Mouse (Mus musculus) 3134 (cell line): ENCODE measurements around the gene Kcnk13.

Source experiments
- DNase-seq: peaks from one replicate; pipeline ENCODE4 v3.0.0-alpha.2; 2011; ENCODE audit warnings: low spot score; ENCODE audit not compliant: insufficient read length; ENCODE audit errors: extremely low read depth

Gene Kcnk13

DNA sequence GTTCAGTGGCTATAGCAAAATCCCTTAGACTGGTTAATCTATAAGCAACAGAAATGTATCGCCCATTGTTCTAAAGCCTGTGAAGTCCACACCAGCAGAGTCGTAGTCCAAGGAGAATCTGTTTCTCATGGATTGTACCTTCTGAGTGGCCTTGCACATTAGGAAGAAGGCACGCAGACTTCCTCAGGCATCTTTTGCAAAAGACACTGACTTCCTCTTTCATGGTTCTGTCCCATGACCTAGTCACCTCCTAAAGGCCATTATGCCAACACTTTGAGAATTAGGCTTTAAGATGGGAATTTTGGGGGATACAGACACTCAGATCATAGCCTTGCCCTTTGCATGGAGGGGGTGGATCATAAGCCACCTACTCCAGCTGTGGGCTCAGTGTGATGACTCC lies 48.5 kb downstream of the Kcnk13 start:
- DNase-seq = no peak

DNA sequence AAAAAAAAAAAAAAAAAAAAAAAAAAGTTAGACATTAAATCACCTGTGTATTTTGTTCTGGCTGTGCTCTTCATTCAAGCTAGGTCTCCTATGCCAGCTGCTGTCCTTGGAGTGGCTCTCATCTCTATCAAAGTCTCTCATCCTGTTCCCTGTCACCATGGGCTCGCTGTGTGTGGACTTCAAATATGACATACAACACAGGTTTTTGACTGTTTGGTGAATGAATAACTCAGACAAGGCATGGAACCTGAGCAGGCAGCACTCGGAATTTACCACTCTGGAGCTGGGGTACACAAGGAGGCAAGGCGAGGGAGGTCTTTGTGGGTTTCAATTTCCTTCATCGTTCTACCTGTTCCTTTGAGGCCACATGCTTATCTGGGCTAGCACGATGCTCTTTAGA lies 50.8 kb downstream of the Kcnk13 start:
- no peak for DNase-seq

DNA sequence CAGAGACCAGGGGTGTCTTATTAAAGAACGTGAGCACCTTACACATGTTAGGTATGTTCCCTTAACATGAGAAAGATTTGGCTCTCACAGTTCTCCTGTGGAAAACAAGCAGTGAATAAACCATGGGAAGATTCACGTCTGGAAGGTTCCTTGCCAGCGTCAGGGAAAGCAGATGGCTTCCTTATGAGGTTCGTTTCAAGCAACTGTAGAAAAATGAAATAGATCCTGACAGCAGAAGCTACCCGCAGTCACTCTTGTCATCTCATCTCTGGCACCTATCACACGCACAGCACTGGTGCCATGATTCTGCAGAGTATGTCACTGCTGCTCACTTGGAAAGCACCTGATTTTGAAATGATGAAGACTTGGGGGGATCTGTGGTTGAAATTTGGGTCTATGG lies 53.4 kb downstream of the Kcnk13 start:
- DNase-seq = no peak

DNA sequence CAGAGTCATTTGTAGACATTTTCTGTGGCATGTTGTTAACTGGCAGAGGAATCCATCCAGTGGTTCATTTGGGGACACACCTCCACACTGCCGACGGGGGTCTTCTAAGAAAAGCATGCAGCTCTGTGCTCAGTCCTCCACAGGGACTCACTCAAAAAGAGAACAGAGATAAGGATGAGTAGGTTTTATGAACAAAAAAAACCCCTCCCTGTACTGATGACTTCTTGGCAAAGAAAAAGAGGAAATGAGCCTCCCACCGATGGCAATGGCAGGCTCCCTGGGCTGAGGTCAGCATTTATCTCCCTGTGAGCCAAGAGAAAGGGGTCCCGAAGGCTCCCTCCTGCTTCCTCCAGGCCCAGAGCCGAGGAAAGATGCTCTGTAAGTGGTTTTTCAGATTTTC lies 58.2 kb downstream of the Kcnk13 start:
- DNase-seq = no peak

DNA sequence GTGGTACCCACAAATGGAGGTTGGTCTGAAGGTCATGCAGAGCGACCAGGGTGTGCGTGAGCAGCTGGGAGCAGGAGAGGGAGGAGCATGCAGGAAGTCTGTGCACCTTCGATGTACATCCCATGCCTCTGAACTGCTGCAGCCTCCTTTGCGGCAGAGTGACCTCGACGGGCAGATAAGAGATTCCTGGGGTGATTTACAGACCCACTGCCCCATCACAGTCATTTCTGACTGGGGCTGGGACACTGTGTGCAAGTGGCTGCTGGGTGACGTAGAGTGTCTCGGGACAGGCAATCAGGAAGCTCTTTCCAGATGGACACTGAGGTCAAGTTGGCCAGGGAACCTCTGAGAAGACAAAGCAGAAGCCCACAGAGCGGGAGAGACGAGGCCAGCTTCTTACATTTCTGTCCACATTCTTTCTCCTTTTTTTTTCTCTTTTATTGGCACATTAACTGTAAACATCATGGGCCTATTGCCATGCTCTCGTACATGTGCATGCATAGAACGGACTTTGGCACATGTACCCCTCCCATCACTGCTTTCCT lies 59.6 kb downstream of the Kcnk13 start:
- DNase-seq = no peak

DNA sequence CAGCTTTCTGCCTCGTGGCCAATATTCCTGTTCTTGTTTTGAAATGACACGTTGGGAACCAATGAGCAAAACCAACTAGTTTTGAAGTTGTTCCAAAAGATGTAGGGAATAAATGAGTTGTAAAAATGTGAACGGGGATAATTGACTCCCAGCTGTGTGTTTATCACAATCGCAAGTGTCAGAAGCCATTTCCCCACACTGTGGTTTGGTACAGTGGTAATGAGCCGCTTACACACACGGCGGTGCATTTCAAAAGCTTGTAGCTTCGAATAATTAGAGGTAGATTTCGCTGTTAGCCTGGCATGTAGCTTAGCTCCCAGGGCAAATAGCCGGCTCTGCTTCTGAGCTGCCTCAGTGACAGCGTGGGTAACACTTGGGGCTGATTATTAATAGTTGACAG lies 61.4 kb downstream of the Kcnk13 start:
- no peak for DNase-seq

DNA sequence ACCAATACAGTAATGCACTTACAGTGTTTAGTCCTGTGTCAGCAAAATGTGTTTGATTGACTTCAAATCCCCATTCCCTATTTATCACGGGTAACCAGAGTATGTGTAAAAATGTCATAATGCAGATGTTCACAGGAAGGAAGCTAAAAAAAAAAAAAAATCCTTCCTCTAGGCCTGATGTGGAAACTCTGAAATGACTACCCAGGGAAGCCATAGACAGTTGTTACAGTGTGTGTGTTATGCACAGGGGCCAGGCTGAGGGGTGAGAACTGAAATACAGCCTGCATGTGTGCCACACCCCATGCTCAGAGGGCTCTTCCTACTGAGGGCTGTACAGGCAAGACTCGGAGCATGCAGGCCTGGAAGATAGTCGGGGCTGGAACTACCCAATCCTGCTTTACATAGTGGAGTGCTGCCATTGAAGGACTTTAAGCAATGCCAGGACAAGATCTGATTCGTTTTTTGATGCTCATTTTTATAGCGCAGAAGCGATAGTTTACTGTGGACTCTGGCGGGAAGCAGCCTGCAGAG lies 62.5 kb downstream of the Kcnk13 start:
- DNase-seq = no peak

DNA sequence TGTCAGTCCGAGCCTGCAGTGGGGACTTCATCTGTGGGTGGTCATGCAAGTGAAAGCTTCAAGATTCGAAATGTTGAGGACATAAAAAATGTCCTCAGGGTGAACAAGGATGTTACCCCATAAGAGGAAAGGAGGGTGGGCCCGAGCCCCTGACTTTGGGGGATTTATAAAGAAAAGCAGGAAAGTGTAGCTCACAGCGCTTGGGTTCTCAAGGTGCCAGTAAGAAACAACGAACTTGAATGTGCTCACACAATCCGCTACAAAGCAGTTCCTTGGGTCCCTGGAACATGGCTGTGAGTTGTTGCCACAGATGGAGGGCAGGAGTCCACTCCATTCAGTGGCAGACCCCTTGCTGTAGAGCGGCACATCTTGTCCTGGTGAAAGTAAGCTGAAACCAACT lies 63.0 kb downstream of the Kcnk13 start:
- no peak for DNase-seq

DNA sequence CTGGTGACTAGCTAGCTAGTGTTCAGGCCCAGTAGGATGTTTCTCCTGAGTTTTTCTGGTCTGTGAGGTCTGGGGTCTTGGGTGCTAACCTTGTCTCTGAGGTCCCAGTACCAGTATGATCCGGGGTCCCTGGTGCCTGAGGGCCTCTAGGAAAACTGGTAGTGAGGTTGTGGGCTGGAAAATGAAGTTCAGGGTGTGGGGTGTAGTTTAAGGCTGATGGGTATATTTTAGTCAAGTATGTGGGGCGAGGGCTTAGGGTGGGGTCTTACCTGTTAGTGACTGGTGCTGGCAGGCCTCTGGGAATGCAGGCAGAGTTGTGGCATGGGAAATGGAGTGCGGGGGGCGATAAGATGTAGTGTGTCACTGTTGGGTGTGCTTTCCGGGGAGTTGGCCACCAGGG lies 67.4 kb downstream of the Kcnk13 start:
- no peak for DNase-seq

DNA sequence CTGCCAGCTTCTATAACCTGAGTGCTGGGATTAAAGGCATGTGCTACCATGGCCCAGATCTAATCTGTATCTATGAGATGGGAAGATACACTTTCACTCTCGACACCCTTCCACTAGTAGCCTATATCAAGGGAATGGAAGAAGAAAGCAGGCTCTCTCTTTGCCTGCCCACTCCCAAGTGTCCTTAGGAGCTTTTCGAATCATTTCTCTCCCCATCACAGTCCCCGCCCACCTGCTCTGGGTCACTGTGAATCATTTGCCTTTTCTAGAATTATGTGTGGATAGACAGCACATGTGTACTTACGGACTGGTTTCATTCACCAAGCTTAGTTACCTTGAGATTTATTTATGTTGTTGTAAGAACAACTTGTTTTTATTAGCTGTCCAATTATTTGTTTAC lies 68.2 kb downstream of the Kcnk13 start:
- no peak for DNase-seq

DNA sequence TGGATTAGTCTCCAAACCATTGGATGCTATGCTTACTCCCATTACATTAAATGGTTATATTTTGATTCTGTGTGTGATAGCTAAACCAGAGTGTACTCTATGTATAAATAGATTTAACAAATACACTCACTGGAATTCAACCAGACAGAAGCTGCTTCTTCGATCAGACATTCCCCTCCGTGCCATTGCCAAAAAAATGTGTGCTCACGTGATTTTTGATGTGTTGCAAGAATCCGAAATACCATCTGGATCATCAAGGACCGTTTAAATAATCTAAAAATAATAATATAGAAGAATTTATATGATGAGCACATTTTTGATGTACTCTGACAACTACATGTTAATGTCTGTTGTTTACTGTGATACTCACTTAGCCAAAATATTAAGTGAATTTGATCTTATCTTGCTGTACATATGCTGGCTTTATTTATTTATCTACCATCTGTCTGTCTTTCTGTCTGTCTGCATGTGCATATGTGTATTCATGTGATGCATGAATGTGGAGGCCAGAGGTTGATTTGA lies 74.5 kb downstream of the Kcnk13 start:
- no peak for DNase-seq

DNA sequence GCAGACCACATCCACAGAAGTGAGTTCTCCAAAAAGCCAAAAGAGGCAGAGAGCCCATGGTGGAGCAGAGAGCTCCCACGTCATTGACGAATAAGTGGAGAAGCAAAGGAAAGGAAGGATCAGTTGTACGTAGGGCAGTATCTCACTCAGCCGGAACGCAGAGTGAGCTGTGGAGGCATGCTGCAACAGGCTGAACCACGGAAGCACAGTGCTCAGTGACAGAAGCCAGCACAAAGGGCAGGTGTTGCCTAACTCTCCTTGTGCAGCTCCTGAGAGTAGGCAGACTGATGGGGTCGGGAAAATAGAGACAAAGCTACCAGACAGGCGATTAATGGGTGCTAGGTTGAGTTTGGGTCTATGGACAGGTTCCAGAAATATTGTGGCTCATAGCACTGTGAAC lies 77.8 kb downstream of the Kcnk13 start:
- no peak for DNase-seq

DNA sequence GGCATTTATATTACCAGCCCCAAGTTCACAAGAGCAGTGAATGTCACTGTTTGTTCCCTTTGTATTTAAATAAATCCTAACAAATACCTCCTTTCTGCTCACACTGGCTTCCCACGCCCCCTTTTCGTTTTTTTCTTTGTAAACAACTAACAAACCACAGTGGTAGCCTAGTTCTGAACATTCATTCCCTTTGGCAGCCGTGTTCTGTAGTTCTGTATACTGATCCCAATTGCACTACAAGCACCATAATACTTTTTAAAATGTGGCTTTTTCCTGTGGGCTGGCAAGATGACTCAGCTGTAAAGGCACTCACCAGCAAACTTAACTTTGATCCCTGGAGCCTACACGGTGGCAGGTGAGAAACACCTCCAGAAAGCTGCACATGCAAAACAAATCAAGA lies 80.4 kb downstream of the Kcnk13 start:
- no peak for DNase-seq

DNA sequence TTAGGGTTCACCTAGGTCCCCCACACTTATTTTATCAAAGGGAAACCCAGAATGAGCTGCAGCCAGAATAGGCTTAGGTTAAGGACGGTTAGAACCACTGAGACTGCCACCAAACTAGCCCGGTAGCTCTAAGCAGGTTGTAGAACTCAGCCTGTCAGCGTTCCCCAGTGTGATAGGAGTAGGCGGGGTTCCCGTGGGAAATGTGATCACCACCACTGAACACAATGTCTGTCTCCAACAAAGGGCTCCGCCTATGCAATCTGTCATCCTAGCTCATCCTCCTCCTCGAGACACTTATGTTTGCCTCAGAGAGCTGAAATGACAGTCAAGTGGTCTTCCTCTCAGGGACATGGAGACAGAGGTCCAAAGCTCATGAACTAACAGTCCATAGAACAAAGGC lies 86.3 kb downstream of the Kcnk13 start:
- no peak for DNase-seq

DNA sequence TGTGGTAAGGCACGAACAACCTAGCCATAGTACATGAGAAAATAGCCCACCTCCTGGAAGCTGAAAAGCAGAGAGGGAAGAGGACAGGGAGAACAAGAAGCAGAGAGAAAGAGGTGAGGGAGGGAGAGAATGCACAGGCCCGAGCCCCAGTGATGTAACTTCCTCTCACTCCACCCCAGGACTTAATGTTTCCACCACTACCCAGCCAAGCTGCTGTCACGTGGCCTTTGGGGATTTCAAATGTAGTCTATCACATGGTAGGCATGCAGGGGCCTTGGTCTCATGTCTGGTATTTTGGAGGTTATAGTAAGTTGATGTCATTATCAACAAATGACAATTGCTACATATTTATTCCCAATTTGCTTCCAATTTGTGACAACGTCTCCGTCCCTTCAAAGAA lies 89.3 kb downstream of the Kcnk13 start:
- no peak for DNase-seq

DNA sequence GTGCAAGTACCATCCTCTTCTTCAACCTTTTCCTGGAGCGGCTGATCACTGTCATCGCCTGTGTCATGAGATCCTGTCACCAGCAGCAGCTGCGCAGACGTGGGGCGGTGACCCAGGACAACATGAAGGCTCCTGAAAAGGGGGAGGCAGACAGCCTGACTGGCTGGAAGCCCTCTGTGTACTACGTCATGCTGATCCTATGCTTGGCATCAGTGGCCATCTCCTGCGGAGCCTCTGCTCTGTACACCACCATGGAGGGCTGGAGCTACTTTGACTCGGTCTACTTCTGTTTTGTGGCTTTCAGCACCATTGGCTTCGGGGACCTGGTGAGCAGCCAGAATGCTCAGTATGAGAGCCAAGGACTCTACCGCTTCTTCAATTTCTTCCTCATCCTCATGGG lies 96.8 kb downstream of the Kcnk13 start:
- no peak for DNase-seq

DNA sequence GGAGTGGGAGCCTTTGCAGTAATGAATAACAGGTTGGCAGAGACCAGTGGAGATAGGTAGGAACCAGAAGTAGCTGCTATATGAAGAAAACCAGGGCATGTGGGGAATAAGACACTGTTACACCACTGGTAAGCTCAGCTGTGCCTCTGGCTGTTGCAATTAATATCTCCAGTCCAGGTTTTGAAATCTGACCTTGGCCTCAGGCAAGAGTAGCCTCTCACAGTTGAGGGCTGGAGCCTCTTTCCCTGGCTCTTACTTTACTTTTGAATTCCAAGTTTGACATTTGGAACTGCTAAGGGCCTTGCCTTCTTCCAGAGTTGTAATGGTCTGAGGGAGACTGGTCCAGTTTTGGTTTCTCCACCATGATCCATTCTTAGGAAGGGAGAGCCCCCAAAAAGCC lies 97.5 kb downstream of the Kcnk13 start:
- no peak for DNase-seq

DNA sequence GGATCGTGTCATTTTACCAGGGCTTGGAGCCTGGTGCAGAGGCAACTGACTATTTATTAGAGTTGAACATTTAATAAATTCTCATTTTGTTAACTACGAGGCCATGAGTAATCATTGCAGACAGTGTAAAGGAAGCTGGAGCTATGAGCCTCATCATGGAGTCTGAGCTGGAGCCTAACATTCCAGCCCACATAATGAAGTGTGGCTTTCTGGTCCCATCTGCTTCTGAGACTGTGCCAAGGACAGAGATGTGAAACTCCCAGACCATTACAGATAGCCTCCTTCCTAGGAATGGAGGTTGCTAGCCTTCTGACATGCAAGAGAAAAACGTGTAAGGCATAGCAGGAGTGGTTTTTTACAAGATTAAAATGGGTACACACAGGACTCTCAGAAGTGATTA lies 98.3 kb downstream of the Kcnk13 start:
- DNase-seq = no peak

DNA sequence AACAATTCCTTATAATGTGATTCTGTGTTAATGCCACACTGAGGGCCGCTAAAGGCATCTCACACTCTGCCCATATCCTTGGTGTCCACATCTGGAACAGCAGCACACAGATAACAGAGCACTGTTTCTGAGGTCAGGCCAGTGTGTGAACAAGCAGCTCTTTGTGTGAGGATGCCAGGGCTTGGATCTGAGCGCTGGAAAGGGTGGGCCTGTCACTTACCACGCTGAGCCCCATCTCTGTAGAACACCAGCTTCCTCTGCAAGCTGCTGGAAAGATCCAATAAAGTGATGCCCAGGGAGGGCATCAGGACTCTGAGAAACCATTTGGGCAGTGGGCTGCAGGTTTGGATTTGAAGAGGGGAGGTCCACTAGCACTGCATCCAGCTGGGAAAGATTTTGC lies 100.8 kb downstream of the Kcnk13 start:
- DNase-seq = no peak

DNA sequence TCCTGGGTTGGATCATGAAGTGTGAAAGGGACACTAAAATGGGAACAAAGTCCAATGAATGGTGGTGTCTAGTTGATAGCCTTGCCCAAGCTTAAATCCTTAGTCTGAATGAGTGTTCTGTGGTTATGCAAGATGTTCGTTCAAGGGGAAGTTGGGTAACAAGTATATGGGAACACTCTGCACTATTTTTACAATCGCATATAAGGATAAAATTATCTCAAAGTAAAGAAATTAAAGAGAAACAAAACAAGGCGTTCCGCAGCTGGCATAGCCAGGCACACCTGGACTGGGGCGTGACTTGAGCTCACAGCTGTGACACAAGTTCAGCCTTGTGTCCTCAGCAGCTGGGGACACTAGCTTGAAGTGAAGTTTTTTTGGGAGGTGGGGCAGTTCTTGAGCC lies 103.2 kb downstream of the Kcnk13 start:
- DNase-seq = no peak

DNA sequence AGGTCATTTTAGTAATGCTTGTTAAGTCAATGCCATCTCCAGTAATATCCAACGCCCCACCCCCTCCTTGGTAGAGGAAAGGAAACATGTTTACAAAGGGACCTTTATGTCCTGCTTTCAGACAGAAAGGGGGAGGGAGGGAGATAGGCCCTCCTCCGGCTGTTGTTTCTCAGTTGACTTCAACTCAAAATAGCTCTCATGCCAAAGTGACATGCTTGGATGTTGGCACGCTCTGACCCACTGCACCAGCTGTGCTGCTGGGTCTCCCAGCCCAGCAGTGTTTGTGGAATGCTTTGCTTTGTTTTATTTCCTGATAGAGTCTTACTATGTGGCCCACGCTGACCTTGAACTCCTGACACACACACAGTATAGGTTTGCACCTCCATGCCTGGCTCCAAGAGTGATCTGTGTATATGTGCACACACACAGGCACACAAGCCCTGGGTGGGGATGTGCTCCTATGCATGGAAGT lies 108.9 kb downstream of the Kcnk13 start:
- DNase-seq = no peak

DNA sequence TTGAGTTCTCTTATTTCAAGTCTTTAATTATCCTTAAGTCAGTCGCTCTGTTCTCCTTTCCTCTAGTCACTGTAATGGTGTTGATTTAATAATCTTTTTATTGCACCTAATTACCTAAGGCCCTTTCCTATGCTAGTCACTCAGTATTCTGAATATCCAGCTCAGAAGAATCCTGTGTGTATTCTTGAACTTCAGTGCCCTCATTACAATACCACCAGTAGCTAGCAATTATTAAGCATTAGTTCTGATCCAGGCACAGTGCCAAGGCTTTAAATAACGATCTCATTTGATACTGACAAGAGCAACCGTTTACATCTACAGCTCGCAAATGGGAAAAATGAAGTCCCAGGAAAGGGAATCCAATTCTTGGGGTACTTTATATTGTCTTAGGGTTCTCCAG lies 111.4 kb downstream of the Kcnk13 start:
- DNase-seq = no peak
